Mouse (Mus musculus): ENCODE results near the gene Smyd3.

Smyd3 gene

DNA sequence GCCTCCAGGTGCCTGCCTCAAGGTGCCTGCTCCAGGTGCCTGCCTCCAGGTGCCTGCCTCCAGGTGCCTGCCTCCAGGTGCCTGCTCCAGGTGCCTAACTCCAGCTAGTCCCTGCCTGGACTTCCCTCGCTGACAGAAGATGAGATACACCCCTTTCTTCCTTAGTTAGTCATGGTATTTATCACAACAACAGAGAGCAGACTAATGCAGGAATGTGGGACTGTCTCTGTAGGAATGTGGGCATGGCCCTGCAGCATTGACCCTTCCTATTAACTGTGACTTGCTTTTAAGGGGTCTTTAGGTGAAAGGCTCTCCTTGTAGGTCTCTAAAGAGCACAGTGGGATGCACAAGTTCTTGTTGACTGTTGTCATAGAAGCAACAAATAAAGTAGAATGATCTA, 445.4 kb downstream of the Smyd3 start:
- DNase-seq (ENCODE audit: extremely low spot score, low spot score): no peak

DNA sequence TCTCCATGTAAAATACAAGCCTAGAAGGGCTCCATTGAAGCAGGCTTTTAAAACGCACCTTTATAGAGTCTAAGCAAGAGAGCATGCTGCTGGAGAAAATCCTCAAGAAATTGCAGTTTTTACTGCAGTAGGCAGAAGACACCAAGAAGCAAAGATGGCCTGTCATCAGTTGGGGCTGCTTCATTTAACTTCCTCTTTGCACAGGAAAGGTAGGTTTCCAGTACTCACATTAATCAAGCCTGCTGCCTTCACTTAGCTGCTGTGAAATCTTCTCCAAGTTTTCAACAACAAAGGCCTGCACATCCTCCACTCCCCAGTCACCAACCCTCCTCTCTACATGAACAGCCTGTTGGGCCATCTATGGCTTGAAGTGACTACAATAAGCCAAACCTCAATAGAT, 448.9 kb downstream of the Smyd3 start:
- no peak for DNase-seq (ENCODE audit: extremely low spot score, low spot score)

DNA sequence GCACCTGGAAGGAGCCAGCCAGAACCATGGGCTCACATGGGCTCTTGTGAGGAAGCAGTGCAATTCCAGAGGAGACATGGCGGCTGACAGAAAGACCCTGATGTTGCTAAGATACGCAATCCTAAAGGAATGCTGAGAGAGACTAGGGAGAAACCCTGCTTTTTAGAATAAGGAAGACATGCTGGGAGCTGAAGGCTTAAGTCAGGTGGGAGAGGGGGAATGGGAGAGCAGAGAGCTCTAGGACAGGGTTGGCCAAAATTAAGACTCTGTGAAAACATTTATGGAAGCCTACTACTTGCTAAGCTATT, 452.6 kb downstream of the Smyd3 start:
- no peak for DNase-seq (ENCODE audit: extremely low spot score, low spot score)

DNA sequence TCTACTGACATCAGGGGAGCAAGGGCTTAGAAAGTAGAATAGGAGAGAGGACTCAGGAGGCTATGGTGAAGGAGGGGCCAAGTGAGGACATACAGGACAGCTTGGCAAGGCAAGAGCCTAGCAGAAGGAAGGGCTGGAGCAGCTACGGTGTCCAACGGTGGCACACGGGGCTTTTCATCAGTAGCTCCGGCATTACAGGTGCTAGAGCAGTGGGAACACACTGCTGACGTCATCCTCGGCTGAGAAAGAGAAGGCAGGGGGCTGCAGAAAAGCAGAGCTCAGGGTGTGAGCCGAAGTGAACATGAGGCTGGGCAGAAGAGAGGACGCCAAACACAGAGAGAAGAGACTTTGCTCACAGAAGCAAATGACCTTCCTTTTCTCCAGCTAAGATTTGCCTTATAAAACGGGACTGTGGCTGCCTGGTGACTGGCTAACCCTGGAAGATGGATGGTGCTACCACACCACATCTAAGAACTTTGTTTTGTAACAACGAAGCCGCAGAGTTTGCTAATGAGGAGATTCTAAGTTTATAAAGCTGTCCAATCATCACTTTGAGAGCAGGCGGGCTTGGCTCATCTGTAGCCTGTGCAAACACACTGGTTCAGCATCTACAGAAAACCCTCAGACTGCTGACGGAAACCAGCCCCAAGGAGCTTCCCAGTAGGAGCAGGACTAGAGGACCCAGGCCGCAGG, 453.1 kb downstream of the Smyd3 start:
- DNase-seq (ENCODE audit: extremely low spot score, low spot score): no peak

DNA sequence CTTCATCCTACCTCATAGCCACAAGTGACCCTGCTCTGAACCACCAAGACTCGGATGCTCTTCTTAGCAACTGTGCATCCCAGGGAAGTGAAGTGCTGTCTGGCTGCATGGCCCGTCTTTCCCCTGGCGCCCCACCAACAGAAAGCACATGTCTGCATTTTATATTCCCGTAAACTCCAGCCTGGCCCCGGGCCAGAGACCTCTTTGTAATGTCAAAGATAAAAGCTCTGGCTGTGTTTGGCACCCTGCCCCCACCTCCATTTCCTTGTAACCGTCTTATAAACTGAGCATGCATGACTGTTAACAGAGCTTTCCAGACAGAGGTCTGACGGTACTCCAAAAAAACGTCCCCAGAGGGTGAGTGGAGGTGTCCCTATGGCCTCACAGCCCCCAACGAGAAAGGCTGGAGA, 456.1 kb downstream of the Smyd3 start:
- DNase-seq (ENCODE audit: extremely low spot score, low spot score): no peak

DNA sequence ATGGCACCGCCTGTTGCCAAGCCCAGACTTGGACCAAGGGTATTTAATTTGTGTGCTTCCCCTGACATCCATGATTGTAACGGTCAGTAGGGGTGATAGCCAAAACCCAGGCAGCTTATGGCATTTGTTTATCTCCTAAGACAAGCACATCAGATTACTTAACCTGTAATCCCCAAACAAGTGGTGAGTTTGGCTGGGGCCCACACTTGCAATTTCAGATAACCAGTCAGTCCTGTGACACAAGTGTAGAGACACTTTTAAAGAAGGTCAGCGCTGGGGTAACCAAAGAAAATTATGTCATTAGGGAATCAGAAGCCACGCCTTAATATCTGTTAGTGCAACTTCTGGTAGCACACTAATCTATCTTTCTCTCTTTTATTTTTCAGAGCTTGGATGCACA, 456.8 kb downstream of the Smyd3 start:
- no peak for DNase-seq (ENCODE audit: extremely low spot score, low spot score)

DNA sequence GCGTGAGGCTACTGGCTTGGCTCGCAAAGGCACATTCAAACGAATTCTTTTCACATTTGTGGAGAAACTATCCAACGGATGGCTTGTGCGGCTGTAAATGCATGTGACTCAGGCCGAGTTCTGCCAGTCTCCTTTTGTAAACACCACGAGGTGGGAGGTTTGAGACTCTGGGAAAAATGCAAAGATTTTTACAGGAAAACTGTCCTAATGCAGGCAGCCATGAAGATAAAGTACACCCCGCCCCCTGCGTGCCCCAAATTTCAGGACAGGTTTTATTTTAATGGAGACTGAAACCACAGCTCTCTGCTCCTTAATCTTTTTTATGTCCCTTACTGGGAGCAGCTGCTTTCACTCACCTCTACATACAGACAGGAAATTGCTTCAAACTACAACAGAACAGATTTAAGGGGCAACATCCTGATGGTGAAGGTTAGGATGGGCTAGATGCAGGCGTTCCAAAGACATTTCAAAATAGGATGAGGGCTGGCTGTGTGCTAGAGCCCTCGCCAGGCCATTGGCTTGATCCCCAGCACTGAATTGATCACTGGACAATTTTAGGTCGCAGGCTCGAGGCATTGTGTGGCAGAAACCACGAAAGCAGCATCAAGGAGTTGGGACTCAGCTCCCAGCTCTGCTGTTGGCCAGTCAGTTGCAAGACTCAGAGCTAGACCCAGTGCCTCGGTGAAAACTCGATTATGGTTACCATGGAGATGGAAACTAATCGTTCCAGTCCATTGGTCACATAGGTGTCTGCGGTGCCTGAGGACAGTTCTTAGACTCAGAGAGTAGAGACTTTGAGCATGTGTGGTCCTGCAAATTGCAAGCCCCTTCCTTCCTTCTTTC, 457.5 kb downstream of the Smyd3 start:
- DNase-seq (ENCODE audit: extremely low spot score, low spot score): no peak

DNA sequence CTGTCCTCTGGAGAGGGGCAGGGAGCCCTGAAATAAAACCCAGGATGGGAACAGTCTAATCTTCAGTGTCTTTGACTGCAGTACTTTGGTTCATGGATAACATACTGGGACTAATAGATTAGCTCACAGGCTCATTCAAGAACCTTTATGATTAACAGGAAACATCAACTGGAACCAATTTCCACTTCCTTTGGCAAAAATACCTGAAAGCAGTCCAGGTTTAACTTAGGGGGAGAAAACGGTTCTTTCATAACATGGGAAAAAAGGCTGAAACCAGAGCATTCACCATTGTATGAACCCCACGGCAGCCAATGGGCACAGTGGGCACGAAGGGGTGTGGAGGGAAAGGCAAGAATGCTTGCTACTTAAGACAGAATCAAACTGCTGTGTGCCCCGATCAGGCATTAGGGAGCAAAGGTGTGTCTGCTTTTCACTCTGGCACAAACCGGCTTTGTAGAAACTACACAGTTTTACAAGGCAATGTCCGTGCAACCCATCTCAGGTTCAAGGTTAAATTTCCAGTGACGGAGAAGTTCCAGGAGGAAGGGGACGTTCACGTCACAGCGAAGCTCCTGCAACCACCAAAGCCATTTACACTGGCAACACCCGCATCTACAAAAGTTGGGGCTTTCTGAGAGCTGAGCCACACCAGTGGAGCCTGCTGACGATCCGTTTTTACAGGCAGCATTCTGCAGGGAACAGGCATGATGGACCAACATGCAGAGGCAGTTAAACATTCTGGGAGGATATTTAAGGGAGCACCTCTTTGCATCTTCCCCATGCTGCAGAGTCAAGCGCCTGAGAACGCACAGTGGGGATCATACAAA, 458.3 kb downstream of the Smyd3 start:
- no peak for DNase-seq (ENCODE audit: extremely low spot score, low spot score)

DNA sequence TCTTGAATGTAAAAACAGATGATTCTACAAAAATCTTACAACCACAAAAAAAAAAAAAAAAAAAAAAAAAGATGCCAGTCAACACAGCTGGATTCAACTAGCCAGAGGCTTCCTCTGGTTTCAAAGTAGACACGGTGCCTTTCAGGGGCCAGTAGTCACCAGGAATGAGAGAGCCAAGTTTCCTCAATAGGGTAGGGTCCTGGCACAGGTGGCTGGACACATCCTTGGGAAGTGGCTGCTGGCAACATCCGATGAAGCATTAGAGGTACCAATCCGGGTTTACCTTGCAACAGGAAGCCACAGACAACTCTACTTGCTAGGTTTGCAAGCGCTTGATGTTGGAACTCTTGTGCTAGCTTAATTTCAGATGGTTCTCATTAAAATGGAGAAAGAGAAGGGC, 459.2 kb downstream of the Smyd3 start:
- no peak for DNase-seq (ENCODE audit: extremely low spot score, low spot score)

DNA sequence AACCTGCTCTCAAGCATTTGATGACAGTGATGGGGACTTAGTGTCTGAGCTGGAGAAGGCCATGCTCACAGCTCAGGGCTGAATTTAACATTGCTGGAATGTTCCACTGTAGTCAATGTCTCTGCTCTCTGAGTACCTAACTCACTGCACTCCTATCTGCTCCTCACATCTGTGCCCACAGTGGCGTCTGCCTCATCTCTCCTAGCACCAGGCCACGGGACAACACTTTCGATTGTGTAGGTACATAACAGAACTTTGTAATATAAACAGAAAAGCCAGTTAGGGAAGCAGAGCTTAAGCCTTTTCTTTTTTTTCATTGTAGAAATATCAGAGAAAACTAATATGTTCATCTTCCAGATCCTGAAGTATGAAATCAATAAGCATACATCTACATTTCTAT, 462.1 kb downstream of the Smyd3 start:
- no peak for DNase-seq (ENCODE audit: extremely low spot score, low spot score)

DNA sequence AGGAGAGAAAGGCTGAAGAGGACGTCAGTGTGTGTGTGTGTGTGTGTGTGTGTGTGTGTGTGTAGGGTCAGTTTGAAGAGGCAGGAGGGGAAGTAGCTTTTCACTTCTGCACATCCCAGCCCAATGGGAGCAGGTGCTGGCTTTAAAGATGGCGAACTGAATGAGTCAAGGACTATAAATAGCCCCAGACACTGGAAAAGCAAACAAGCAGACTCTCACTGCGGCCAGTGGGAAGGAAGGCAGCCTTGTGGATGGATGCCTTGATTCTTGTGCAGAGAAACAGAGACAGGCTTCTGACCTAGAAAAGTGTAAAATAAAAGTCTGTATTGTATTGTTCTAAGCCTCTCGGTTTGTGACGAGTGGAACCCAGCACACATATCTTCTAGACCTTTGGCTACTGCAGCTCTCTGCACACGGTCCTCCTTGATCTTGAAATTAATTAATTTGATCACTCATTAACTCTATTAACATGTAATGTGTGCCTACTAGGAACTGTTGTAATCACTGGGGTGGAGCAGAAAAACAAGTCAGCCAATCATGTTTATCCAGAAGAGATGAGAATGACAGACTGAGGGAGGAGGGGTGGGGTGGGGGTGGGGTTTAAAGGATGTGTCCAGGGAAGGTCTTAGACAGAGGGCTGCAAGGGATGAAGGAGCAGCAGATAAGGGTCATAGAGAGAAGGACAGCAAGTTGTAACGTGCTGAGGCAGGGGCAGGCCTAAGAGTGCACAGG, 463.3 kb downstream of the Smyd3 start:
- DNase-seq (ENCODE audit: extremely low spot score, low spot score): no peak

DNA sequence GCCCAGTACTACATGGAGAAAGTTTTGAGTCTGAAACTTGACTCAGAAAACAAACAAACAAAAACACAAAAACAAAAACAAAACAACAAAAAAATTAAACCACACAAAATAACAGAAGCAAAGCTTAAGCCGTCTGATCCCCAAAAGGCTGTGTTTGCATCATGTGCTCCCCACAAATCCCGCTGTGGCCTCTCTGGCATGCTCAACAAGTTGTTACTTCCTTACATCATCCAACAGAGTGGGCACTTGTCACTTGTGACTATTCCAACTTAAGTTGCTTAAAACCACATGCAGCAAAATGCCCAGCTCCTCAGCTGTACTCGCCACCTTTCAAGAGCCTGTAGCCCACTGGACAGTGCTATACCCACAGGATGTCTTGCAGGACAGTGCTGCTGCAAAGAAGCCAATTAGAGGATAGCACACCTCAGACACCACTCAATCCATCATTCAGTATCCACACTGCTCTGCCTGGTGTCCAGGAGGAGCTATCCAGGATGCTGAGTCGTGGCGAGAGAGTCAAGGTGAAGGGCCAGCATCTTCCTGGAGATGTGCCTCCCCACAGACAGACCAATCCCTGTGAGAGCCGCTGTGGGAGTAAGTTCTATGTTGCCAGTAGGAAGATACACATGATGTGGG, 465.2 kb downstream of the Smyd3 start:
- no peak for DNase-seq (ENCODE audit: extremely low spot score, low spot score)

DNA sequence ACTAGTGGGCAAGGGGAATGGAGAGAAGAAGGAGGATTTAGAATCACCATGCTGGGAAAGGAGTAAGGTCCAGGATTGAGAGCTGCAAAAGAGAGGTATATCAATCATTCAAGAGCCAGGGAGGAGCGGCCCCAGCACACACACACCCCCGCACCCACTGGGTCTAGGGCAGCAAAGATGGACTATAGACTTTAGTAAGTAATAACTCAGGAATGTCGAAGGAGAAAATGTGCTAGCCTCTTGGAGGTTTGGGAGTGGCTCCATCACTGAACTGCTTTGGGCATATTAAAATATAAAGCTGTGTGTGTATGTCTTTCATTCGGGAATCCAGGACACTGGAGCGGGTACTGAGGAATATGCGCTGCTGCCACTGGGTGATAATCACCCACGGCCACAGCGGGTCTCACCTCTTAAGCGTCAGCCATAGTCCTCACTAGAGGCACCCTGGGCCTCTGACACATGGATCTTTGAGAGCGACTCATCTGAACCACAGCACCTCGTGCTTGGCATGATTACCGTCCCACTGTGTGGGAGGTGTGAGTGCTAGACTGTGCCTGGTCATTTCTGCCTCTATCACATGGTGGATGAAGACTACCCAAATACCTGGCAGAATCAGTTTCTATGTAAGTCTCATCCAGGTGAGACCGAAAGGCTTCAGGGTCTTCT, 469.8 kb downstream of the Smyd3 start:
- DNase-seq (ENCODE audit: extremely low spot score, low spot score): no peak

DNA sequence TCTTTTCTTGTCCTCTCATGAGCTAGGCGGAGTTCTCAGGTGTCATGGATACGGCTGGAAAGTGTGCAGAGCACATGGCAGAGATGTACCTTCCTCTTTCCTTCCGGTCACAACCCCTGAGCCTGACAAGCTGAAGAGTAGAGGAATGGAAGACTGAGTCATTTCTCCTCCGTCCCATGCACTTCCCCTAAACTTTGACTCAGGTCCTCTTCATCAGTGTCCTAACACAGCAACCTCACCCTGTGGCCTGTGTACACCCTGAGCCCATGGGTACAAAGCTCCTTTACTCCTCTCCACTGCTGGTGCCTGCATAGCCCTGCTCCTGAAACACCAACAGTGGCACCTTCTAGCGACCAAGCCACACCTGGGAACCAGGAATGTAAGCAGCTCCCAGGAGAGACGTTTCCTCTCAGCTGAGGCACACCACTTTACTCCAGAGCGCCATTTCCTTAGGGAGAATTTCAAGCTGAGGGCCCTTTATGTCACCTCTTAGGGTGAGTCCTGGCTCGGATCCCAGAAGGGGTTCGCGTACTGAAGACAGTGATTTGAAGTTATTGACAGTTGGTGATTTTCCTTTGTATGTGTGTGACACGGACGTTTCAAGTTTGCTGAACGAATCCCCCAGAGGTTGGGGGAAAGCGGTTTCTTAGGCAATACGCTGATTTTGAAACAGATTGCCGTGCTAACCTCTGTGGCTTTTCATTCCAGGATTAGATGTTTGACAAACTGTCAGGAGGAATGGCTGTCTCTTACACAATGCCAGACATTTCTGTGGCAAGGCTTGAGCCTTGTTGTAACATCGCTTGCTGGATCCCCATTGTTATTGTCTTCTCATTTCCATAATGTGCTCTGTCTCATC, 471.8 kb downstream of the Smyd3 start:
- no peak for DNase-seq (ENCODE audit: extremely low spot score, low spot score)

DNA sequence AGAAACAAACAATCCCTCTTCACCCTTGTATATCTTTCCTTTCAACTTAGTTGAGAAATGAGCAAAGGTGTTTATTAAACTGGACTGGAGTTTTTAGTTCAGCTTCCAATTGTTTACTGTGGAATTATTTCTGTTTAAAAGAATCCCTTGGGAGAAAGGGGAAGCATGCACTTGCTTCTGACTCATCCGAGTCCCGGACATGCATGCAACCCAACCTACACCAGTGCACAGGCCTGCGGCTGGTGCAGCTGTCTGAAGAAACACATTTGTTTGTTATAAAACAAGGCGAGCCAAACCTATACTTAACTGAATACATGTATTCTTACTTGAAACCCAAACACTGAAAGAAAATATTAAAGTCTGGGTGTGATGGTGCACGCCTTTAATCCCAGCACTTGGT, 473.7 kb downstream of the Smyd3 start:
- no peak for DNase-seq (ENCODE audit: extremely low spot score, low spot score)

DNA sequence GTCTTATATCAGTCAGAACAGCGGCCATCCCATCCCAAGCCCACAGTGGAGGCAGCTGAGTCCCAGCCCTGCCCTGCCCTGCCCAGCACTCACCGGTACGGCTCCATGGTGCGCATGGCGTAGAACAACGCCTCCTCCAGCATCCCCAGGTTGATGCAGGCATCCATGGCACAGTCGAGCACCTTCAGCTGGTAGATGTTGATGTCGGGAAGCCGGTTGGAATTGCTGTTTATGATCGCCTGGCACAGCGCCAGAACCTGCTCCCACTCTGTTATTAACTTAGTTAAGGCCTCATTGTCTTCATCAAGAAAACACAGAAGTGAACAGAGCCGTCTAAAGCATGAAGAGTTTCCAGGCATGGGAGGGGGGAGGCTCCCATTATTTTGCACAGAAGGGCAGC, 474.2 kb downstream of the Smyd3 start:
- no peak for DNase-seq (ENCODE audit: extremely low spot score, low spot score)

DNA sequence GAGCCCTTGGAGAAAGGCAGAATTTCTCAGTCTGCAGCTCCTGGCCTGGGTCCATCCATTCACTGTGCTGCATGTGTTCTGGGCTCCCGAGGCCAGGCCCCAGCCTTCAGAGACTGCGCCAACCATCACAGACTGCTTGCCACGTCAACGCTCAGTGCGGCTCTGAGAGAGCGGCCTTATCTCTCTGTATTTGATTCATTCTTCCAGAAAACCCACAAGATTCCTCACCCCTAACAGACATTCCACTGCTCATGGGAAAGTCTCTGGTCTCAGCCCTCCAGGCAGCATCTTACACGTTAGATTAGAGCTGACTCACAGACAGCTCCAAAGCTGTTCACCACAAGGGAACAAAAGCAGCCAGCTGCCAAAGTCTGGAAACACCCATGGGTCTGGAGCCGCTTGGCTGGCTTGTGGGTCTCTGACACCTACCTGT, 475.9 kb downstream of the Smyd3 start:
- DNase-seq (ENCODE audit: extremely low spot score, low spot score): no peak

DNA sequence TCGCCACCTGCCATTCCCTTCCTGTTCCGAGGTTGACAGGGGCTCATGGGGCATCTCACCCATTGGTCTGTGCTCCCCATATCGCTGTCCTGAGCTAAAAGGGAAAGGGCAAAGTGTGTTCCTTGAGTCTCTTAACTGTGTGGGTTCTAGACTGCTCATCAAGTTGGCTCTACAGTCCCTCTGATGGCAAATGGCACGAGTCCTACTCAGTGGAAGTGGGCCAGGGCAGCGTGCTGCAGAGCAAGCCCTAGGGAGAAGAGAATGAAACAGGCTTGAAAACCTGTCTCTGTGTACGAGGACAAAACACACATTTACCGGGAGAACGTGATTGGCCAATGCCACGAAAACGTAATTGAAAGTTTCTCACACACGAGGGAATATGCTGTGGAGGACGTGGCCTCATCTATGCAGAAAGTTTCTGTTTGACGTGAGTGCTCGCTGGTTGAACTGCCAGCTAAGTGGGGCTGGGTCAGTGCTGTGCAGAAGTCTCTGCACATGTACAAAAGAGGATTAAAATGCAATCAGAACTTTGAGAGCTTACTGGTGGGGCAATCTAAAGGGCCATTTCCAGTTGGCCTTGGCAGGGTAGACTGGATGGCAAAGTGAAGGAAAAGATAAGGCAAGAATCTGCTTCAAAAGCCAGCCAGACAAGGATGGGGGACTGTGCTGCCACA, 476.5 kb downstream of the Smyd3 start:
- DNase-seq (ENCODE audit: extremely low spot score, low spot score): no peak

DNA sequence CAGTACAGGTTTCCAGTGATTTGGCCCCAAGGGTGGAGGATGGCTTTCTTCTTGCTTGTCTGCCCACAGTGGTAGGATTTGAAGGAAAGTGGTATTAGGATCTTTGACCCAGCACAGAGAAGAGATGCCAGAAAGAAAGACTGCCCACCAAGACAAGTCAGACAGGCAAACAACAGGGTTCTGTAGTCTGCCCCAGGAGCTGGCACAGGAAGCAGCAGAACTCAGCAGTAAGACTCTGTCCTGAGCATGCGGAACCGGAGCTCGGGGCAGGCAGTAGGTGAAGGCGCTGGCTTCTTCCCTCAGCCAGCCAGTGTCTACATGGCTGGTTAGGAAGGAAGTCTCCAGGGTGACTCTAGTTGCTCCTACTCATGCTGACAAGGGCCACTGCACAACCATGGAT, 479.0 kb downstream of the Smyd3 start:
- no peak for DNase-seq (ENCODE audit: extremely low spot score, low spot score)
